Mouse (Mus musculus): ENCODE results near the gene Sema3a.

Sema3a gene

GRCm38 (mm10) chr5:13125241-13125692, at the start of gene Sema3a:
Gene Sema3a, plus strand, starts transcription at chr5:13125414.
- in situ Hi-C loops (cut with MboI, MseI) = no loop called here

GRCm38 (mm10) chr5:13084777-13085439, 40.3 kb upstream of the Sema3a start:
- in situ Hi-C loops (cut with MboI, MseI) = no loop called here

GRCm38 (mm10) chr5:13090431-13090830, 34.8 kb upstream of the Sema3a start:
- in situ Hi-C loops (cut with MboI, MseI) = no loop called here

- in situ Hi-C loops (cut with MboI, MseI) = no loop called here
Observed at GRCm38 (mm10) chr5:13109522-13109921, 15.7 kb upstream of the Sema3a start.

- in situ Hi-C loops (cut with MboI, MseI) = no loop called here
Observed at GRCm38 (mm10) chr5:13117236-13117635, 8.0 kb upstream of the Sema3a start.

GRCm38 (mm10) chr5:13125757-13126156, 543 bp downstream of the Sema3a start:
- in situ Hi-C loops (cut with MboI, MseI) = no loop called here

- in situ Hi-C loops (cut with MboI, MseI) = no loop called here
Observed at GRCm38 (mm10) chr5:13126196-13126595, 982 bp downstream of the Sema3a start.

- in situ Hi-C loops (cut with MboI, MseI) = no loop called here
Observed at GRCm38 (mm10) chr5:13127121-13127520, 1.9 kb downstream of the Sema3a start.

GRCm38 (mm10) chr5:13144733-13145457, 19.7 kb downstream of the Sema3a start:
- in situ Hi-C loops (cut with MboI, MseI) = no loop called here

- in situ Hi-C loops (cut with MboI, MseI) = no loop called here
Observed at GRCm38 (mm10) chr5:13149909-13150308, 24.7 kb downstream of the Sema3a start.

GRCm38 (mm10) chr5:13151002-13151401, 25.8 kb downstream of the Sema3a start:
- in situ Hi-C loops (cut with MboI, MseI) = no loop called here

GRCm38 (mm10) chr5:13157761-13158612, 32.8 kb downstream of the Sema3a start:
- in situ Hi-C loops (cut with MboI, MseI) = no loop called here

- in situ Hi-C loops (cut with MboI, MseI) = no loop called here
Observed at GRCm38 (mm10) chr5:13182186-13182585, 57.0 kb downstream of the Sema3a start.

GRCm38 (mm10) chr5:13197886-13198285, 72.7 kb downstream of the Sema3a start:
- in situ Hi-C loops (cut with MboI, MseI) = no loop called here

- in situ Hi-C loops (cut with MboI, MseI) = no loop called here
Observed at GRCm38 (mm10) chr5:13199709-13200108, 74.5 kb downstream of the Sema3a start.

- in situ Hi-C loops (cut with MboI, MseI) = no loop called here
Observed at GRCm38 (mm10) chr5:13255353-13255752, 130.1 kb downstream of the Sema3a start.

GRCm38 (mm10) chr5:13256321-13256720, 131.1 kb downstream of the Sema3a start:
- in situ Hi-C loops (cut with MboI, MseI) = no loop called here

GRCm38 (mm10) chr5:13263087-13263486, 137.9 kb downstream of the Sema3a start:
- in situ Hi-C loops (cut with MboI, MseI) = no loop called here

GRCm38 (mm10) chr5:13263539-13263938, 138.3 kb downstream of the Sema3a start:
- in situ Hi-C loops (cut with MboI, MseI) = no loop called here

- in situ Hi-C loops (cut with MboI, MseI) = no loop called here
Observed at GRCm38 (mm10) chr5:13312667-13313066, 187.5 kb downstream of the Sema3a start.

GRCm38 (mm10) chr5:13313977-13314376, 188.8 kb downstream of the Sema3a start:
- in situ Hi-C loops (cut with MboI, MseI) = no loop called here
